Mouse (Mus musculus) forebrain, embryonic 15.5 days (tissue): Measurements from ENCODE around the gene Olfr894. TPM values are rescaled to one million over a fixed set of nuclear protein-coding genes. Genes with fewer than 3 reads are reported as not detected.
"Not testable (repeated sequence)": the region's sequence is repeated elsewhere in the genome, so short reads cannot be mapped to it uniquely, and the experiment has no call there.

ENCODE experiments used
- ATAC-seq: fragments of 200-750 bp; cut with Nextera tagmentation; replicated peaks from 2 replicates; pipeline ENCODE4 v1.8.0; 2017; ENCODE audit warnings: mild to moderate bottlenecking, moderate TSS enrichment, moderate library complexity
- H3K27ac ChIP-seq: fragments of 300-500 bp; sonication (generic); replicated peaks from 2 replicates; pipeline ENCODE4 v1.5.1; 2015; ENCODE audit warnings: mild to moderate bottlenecking, inconsistent platforms
- H3K27me3 ChIP-seq: fragments of 300-500 bp; sonication (generic); 2 replicates; pipeline ENCODE4 v1.6.1; 2015; ENCODE audit warnings: inconsistent platforms
- H3K36me3 ChIP-seq: fragments of 300-500 bp; sonication (generic); 2 replicates; pipeline ENCODE4 v1.6.1; 2015; ENCODE audit warnings: mild to moderate bottlenecking, inconsistent platforms
- H3K4me1 ChIP-seq: fragments of 300-500 bp; sonication (generic); 2 replicates; pipeline ENCODE4 v1.6.1; 2015; ENCODE audit warnings: inconsistent platforms
- H3K4me2 ChIP-seq: fragments of 300-500 bp; sonication (generic); replicated peaks from 2 replicates; pipeline ENCODE4 v1.6.1; 2015; ENCODE audit warnings: mild to moderate bottlenecking, inconsistent platforms
- H3K4me3 ChIP-seq: fragments of 300-500 bp; sonication (generic); 2 replicates; pipeline ENCODE4 v1.5.1; 2015; ENCODE audit warnings: mild to moderate bottlenecking, inconsistent platforms
- H3K9ac ChIP-seq: fragments of 300-500 bp; sonication (generic); replicated peaks from 2 replicates; pipeline ENCODE4 v1.6.1; 2015; ENCODE audit warnings: mild to moderate bottlenecking, inconsistent platforms
- H3K9me3 ChIP-seq: fragments of 300-500 bp; sonication (generic); 2 replicates; pipeline ENCODE4 v1.6.1; 2016; ENCODE audit warnings: inconsistent platforms
- WGBS: fragments of 180-500 bp; shearing (Covaris S2); methylation state at CpG from one replicate; pipeline ENCODE4 v1.1.7; 2015; ENCODE audit warnings: mixed read lengths; 5-methylcytosine and 5-hydroxymethylcytosine counted together
- polyA plus RNA-seq: library from polyadenylated mRNA; unstranded; fragments of >200 nt; fragmentation: Nextera tagmentation; extraction: Ambion mirVana; gene quantifications from 2 replicates; pipeline ENCODE4 v1.2.1, GENCODE M21; 2015

Olfr894 gene
- polyA plus RNA-seq = not detected in 2 replicates

- no peaks in the 10 kb centered on the region for H3K27me3 ChIP-seq
These were observed at the start of gene Olfr894 for GRCm38 (mm10) chr9:38217755-38218154. TSS of gene Olfr894 (plus strand) at chr9:38218055.

DNA sequence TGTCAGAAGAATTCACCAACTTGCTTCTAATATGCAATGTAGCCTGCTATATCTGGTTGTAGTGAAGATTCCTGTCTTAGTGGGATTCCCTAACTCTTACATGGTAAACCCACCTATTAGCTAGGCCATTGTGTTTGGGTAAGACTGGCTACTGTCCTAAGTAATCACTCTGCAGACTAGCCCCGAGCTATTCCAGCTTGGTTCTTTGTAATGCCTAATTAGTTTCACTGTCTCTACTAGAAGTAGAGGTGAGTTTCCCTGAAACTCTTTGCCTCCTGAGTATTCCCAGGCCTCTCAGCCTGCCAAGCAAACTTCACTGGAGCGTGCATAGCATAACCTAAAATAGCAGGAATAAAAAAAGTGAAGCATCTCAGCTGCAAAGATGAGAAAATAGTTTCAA is 49.5 kb upstream of the Olfr894 start:
- H3K4me1 ChIP-seq, H3K27ac ChIP-seq, H3K4me3 ChIP-seq, H3K4me2 ChIP-seq, H3K27me3 ChIP-seq, H3K9ac ChIP-seq, H3K36me3 ChIP-seq, H3K9me3 ChIP-seq, ATAC-seq: not testable (repeated sequence)
- WGBS = 42% methylated on average over 2 of the region's 2 CpGs

More at GRCm38 (mm10) chr9:38217755-38218154, at the start of gene Olfr894:
- Histone ChIP-seq H3K27ac (no peak within 1 kb of the TSS), H3K4me3 (no peak within 1 kb of the TSS), H3K36me3 (no peaks in the 10 kb centered on the region), H3K4me2 (no peak within 1 kb of the TSS), H3K9me3 (no peaks in the 10 kb centered on the region), H3K4me1 (no peaks in the 10 kb centered on the region), H3K9ac (no peak within 1 kb of the TSS)
- ATAC-seq = no peak

GRCm38 (mm10) chr9:38180721-38181120 is 37.1 kb upstream of the Olfr894 start, which contains the start of gene Olfr891:
TSS of gene Olfr891 (minus strand) at chr9:38180821.
- no peaks in the 10 kb centered on the region for H3K27me3 ChIP-seq
- ATAC-seq = no peak

GRCm38 (mm10) chr9:38208065-38208464 is 9.8 kb upstream of the Olfr894 start, which contains the start of gene Olfr893:
TSS of gene Olfr893 (plus strand) at chr9:38208365.
- H3K4me3 ChIP-seq = no peak within 1 kb of the TSS
- H3K9ac ChIP-seq = no peak within 1 kb of the TSS
- H3K36me3 ChIP-seq = no peaks in the 10 kb centered on the region
- no peaks in the 10 kb centered on the region for H3K9me3 ChIP-seq
- H3K27ac ChIP-seq = no peak within 1 kb of the TSS
- no peak within 1 kb of the TSS for H3K4me2 ChIP-seq
- H3K27me3 ChIP-seq = no peaks in the 10 kb centered on the region
- no peak for ATAC-seq
- WGBS = 86% methylated on average over 3 of the region's 3 CpGs
- H3K4me1 ChIP-seq = no peaks in the 10 kb centered on the region

More at GRCm38 (mm10) chr9:38180721-38181120, 37.1 kb upstream of the Olfr894 start, which contains the start of gene Olfr891:
- no peak within 1 kb of the TSS for H3K4me3 ChIP-seq
- no peaks in the 10 kb centered on the region for H3K4me1 ChIP-seq
- H3K27ac ChIP-seq = no peak within 1 kb of the TSS
- H3K9ac ChIP-seq = no peak within 1 kb of the TSS
- WGBS = 89% methylated on average over 1 of the region's 1 CpGs
- H3K36me3 ChIP-seq = no peaks in the 10 kb centered on the region
- H3K4me2 ChIP-seq = no peak within 1 kb of the TSS
- no peaks in the 10 kb centered on the region for H3K9me3 ChIP-seq

DNA sequence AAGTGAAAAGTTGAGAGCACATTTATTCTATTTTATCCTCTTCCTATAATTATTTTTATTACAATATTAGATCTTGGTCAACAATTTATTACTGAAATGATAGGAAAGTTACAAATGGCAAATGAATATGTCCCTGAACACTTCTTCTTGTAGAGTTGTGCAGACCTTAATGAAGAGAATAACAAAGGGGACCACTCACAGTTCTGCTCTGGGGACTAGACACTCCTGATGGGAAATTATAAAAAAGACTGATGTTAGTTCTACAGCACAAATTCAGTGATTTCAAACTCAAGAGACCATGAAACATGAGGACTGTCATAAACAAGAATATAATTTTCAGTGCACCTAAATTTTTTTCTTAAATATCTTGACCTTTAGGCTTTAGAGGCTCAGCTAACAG is 34.6 kb downstream of the Olfr894 start, which contains the start of gene Olfr143:
Gene Olfr143 (plus strand): TSS at position 301 of the 400 bp plus-strand sequence.
- Histone ChIP-seq H3K4me3 (no peak within 1 kb of the TSS), H3K9ac (no peak within 1 kb of the TSS), H3K4me2 (no peak within 1 kb of the TSS), H3K9me3 (no peaks in the 10 kb centered on the region), H3K27ac (no peak within 1 kb of the TSS), H3K36me3 (no peaks in the 10 kb centered on the region), H3K27me3 (no peaks in the 10 kb centered on the region), H3K4me1 (no peaks in the 10 kb centered on the region)
- ATAC-seq = no peak

DNA sequence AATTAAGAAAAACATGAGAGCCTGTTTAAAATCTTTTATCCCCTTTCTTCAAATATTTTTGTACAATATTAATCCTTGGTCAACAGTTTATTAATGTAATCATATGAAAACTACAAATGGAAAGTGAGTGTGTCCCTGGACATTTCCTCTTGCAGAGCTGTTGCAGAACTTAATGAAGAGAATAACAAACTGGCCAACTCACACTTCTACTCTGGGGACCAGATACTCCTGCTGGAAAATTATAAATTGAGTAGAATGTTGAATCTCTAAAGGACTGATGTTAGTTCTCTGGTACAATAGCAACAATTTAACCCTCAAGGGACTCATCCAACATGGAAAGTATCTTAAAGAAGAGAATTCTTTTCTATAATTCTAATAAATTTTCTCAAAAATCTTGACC is 49.7 kb downstream of the Olfr894 start, which contains the start of gene Olfr895:
Gene Olfr895 (plus strand): TSS at position 301 of the 400 bp plus-strand sequence.
- ATAC-seq = no peak
- H3K4me2 ChIP-seq = no peak within 1 kb of the TSS
- no peaks in the 10 kb centered on the region for H3K36me3 ChIP-seq
- no peaks in the 10 kb centered on the region for H3K27me3 ChIP-seq
- H3K9me3 ChIP-seq = no peaks in the 10 kb centered on the region
- H3K4me1 ChIP-seq = no peaks in the 10 kb centered on the region
- H3K9ac ChIP-seq = no peak within 1 kb of the TSS
- H3K4me3 ChIP-seq = no peak within 1 kb of the TSS
- no peak within 1 kb of the TSS for H3K27ac ChIP-seq

Other genes starting within 250 kb of the Olfr894 start
- gene Olfr881, start 226.2 kb upstream of the Olfr894 start, polyA plus RNA-seq = not detected in 2 replicates
- not detected in 2 replicates for gene Olfr883, start 192.2 kb upstream of the Olfr894 start, polyA plus RNA-seq
- not detected in 2 replicates for gene Olfr884, start 171.5 kb upstream of the Olfr894 start, polyA plus RNA-seq
- not detected in 2 replicates for gene Olfr885, start 156.7 kb upstream of the Olfr894 start, polyA plus RNA-seq
- not detected in 2 replicates for gene Olfr887, start 134.0 kb upstream of the Olfr894 start, polyA plus RNA-seq
- not detected in 2 replicates for gene Olfr888, start 109.9 kb upstream of the Olfr894 start, polyA plus RNA-seq
- gene Olfr889, start 102.9 kb upstream of the Olfr894 start, polyA plus RNA-seq = 0.03 and 0.10 TPM in 2 replicates
- not detected in 2 replicates for gene Olfr890, start 75.5 kb upstream of the Olfr894 start, polyA plus RNA-seq
- not detected in 2 replicates for gene Olfr891, start 37.2 kb upstream of the Olfr894 start, polyA plus RNA-seq
- gene Olfr893, start 9.7 kb upstream of the Olfr894 start, polyA plus RNA-seq = not detected in 2 replicates
- not detected in 2 replicates for gene Olfr143, start 34.7 kb downstream of the Olfr894 start, polyA plus RNA-seq
- not detected in 2 replicates for gene Olfr895, start 49.8 kb downstream of the Olfr894 start, polyA plus RNA-seq
- not detected in 2 replicates for gene Olfr896-ps1, start 73.1 kb downstream of the Olfr894 start, polyA plus RNA-seq
- not detected in 2 replicates for gene Olfr25, start 111.0 kb downstream of the Olfr894 start, polyA plus RNA-seq
- not detected in 2 replicates for gene Olfr898, start 130.4 kb downstream of the Olfr894 start, polyA plus RNA-seq
- not detected in 2 replicates for gene Olfr250, start 148.8 kb downstream of the Olfr894 start, polyA plus RNA-seq
- gene Olfr251, start 159.0 kb downstream of the Olfr894 start, polyA plus RNA-seq = not detected in 2 replicates
- not detected in 2 replicates for gene Olfr147, start 183.6 kb downstream of the Olfr894 start, polyA plus RNA-seq
- gene Olfr901, start 211.4 kb downstream of the Olfr894 start, polyA plus RNA-seq = not detected in 2 replicates
- gene Olfr902, start 229.6 kb downstream of the Olfr894 start, polyA plus RNA-seq = not detected in 2 replicates
- gene Olfr904, start 245.1 kb downstream of the Olfr894 start, polyA plus RNA-seq = not detected in 2 replicates